Mouse (Mus musculus) midbrain, embryonic 11.5 days (tissue): ENCODE measurements around the gene Slc35c1. TPM values are rescaled to one million over a fixed set of nuclear protein-coding genes. Genes with fewer than 3 reads are reported as not detected.

Experiments used
- ATAC-seq: fragments of 200-750 bp; cut with Nextera tagmentation; 2 replicates; pipeline ENCODE4 v1.8.0; 2017; ENCODE audit warnings: moderate TSS enrichment, moderate library complexity; ENCODE audit not compliant: low FRiP score
- DNase-seq: peaks from one replicate; pipeline ENCODE4 v3.0.0; 2015; ENCODE audit warnings: low spot score; ENCODE audit errors: missing footprints
- H3K27ac ChIP-seq: fragments of 300-500 bp; sonication (generic); 2 replicates; pipeline ENCODE4 v1.5.1; 2014; ENCODE audit warnings: low read depth, low read length
- H3K27me3 ChIP-seq: fragments of 300-500 bp; sonication (generic); 2 replicates; pipeline ENCODE4 v1.6.1; 2014; ENCODE audit warnings: mild to moderate bottlenecking, low read length, moderate library complexity, mixed read lengths; ENCODE audit not compliant: control insufficient read depth, insufficient read depth
- H3K36me3 ChIP-seq: fragments of 300-500 bp; sonication (generic); 2 replicates; pipeline ENCODE4 v1.6.1; 2014; ENCODE audit warnings: mild to moderate bottlenecking, low read length, moderate library complexity, mixed read lengths; ENCODE audit not compliant: control insufficient read depth, insufficient read depth
- H3K4me1 ChIP-seq: fragments of 300-500 bp; sonication (generic); 2 replicates; pipeline ENCODE4 v1.6.1; 2014; ENCODE audit warnings: low read length; ENCODE audit not compliant: control insufficient read depth, insufficient read depth
- H3K4me2 ChIP-seq: fragments of 300-500 bp; sonication (generic); 2 replicates; pipeline ENCODE4 v1.6.1; 2014; ENCODE audit warnings: mild to moderate bottlenecking, moderate library complexity
- H3K4me3 ChIP-seq: fragments of 300-500 bp; sonication (generic); 2 replicates; pipeline ENCODE4 v1.5.1; 2014; ENCODE audit warnings: low read depth, low read length
- H3K9ac ChIP-seq: fragments of 300-500 bp; sonication (generic); 2 replicates; pipeline ENCODE4 v1.6.1; 2014; ENCODE audit warnings: low read length
- H3K9me3 ChIP-seq: fragments of 300-500 bp; sonication (generic); 2 replicates; pipeline ENCODE4 v1.6.1; 2016; ENCODE audit warnings: low read length; ENCODE audit not compliant: control insufficient read depth
- WGBS: fragments of 180-500 bp; shearing (Covaris S2); extraction: QIAGEN DNeasy Blood & Tissue Kit; methylation state at CpG from one replicate; pipeline ENCODE4 v1.1.7; 2014; 5-methylcytosine and 5-hydroxymethylcytosine counted together
- polyA plus RNA-seq: library from polyadenylated mRNA; unstranded; fragments of >200 nt; fragmentation: Nextera tagmentation; extraction: Ambion mirVana; gene quantifications from 2 replicates; pipeline ENCODE4 v1.2.1, GENCODE M21; 2014

Slc35c1 gene
- polyA plus RNA-seq, 1 experiment from 2014 or later = 9.5 TPM

DNA sequence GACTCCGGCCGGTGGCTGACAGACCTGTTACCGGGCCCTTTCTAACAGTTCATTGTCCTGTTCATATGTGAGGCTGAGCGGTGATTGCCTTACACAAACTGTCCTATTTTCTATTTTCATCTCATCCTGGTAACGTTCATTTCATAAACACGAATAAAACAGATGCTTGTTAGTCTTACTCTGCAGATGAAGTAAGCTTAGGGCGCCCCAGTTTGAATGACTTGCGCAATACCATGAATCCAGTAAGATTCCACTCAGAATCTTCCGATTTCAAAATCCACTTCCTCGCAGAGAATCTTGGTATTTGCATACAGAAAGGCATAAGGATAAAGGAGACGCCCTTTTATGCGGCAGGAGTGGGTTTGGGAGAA is 26.0 kb downstream of the Slc35c1 start:
- 9% methylated on average over 12 of the region's 12 CpGs for WGBS
- Histone ChIP-seq H3K9me3 (no peaks in the 10 kb centered on the region), H3K4me3 (peak overlapping the region; percentile 80), H3K4me1 (peaks cover 35% of the 10 kb centered on the region), H3K27me3 (no peaks in the 10 kb centered on the region), H3K36me3 (no peaks in the 10 kb centered on the region), H3K4me2 (peak overlapping the region; percentile 84), H3K9ac (peak overlapping the region; percentile 47), H3K27ac (no peak overlapping the region)
- DNase-seq = no peak
- ATAC-seq = no peak

DNA sequence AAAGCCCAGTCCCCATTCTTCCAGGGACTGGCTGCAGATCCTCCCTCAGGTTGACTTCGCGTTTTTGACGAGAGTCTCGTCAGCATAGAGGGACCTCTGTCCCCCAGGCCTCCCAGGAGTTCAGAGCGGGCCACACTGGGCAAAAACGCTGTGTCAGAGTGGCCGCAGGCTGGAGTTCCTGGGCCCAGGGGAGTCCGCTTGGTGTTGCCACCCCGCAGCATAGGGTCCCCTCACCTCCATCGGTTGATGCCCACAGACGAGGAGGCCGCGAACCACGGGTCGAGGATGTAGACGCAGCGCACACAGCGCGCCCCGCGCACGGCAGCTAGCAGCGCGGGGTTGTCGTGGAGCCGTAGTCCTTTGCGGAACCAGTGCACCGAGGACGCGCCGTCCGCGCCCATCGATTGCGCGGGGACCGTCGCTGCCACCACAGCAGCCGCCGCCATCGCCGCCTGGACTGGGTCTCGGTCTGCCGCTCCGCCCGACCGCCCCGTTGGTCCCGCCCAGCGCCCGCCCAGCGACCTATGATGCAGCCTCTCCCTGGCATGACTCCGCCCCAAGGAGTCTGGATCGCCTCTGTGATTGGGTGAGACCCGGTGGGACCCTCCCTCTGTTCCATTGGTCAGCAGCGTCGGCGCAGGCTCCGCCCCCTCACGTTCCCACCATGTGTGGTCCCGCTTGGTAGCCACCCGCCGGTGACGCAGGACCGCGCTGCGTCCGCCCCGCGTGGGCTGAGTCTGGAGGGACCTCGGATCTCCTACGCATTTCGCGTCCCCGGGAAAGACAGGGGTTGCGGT is 26.6 kb downstream of the Slc35c1 start, which contains the start of gene Cry2:
TSS of gene Cry2 (minus strand) at position 466 of the 797 bp plus-strand sequence.
- DNase-seq (peak; percentile 100), ATAC-seq (peak; percentile 98)
- Histone ChIP-seq H3K9ac (peak within 1 kb of the TSS; percentile 83), H3K4me3 (peak within 1 kb of the TSS; percentile 80), H3K27ac (no peak within 1 kb of the TSS), H3K27me3 (no peaks in the 10 kb centered on the region), H3K4me1 (peaks cover 35% of the 10 kb centered on the region), H3K36me3 (no peaks in the 10 kb centered on the region), H3K4me2 (peak within 1 kb of the TSS; percentile 84), H3K9me3 (no peaks in the 10 kb centered on the region)
- under 1% methylated on average over 74 of the region's 76 CpGs for WGBS

DNA sequence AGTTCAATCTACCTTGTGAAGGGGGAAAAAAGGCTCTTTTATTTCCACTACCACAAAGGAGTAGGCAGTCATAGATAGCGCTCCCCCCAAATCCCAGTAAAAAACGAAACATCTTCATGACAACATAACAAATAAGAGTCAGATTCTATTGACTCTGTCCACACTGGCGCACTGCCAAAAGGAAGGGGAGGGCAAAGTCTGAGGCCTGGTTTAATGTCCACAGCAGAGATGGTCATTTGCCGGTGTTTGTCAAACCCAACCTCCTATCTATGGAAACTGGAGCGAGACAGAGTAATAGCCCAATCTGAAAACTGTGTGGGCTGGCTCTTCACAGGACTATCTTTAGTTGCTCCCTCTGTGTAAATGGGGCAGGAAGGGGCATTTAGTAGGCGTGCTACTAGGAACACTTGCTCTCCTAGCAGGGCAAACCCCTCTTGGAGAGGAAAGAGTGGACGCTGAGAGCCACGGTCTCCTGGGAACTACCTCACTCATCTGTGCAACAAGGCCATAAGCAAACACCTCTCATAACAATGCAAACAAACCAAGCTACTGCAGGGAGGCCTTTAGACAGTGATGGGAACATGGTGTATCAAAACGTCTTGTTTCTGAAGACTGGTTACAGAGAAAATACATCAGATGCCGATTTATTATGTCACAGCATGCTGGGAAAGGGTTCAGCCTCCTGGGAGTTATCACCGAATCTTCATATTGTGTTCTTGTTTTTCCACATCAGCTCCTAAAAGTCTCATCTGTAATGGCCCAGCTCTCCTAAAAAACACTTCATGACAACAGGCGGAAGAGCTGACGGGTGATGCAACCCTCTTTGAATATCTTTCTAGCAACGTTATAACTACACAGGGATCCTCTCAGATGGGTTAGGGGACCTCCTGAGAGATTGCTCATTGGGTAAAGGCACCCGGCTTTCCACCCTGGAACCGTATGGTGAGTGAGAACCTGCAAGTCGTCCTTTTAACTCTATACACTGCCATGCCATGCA is 27.7 kb downstream of the Slc35c1 start:
- Histone ChIP-seq H3K36me3 (no peaks in the 10 kb centered on the region), H3K4me3 (peak overlapping the region; percentile 80), H3K9ac (peak overlapping the region; percentile 83), H3K9me3 (no peaks in the 10 kb centered on the region), H3K4me2 (peak overlapping the region; percentile 84), H3K27me3 (no peaks in the 10 kb centered on the region), H3K4me1 (peaks cover 41% of the 10 kb centered on the region), H3K27ac (no peak overlapping the region)
- WGBS = 37% methylated on average over 17 of the region's 17 CpGs
- no peak for DNase-seq
- ATAC-seq = no peak

DNA sequence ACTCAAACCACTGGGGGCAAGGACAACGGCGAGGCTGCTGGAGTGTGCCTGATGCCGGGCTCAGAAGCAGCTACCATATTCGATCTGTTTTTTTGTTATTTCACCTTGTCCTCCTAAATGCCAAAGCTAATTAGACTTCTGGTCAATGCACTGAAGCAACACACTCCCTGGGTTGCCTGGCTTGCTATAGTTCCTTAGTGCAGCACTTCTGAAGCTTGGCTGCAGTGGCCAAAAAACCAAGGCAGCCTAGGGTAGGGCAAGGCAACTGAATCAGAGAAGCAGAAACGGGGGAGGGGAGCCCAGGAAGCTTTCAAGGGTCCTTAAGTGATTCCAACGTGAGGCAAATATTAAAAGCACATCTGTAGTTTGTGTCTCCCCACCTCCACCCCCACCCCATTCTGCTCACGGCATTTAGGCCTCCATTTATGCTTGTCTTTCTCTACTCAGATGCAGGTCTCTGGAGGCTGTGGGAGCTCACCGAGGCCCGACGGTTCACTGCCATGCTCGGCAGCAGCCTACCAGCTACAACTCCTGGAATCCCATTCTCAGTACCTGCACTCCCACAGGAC is 28.6 kb downstream of the Slc35c1 start:
- no peak for ATAC-seq
- Histone ChIP-seq H3K36me3 (no peaks in the 10 kb centered on the region), H3K9ac (peak overlapping the region; percentile 83), H3K27ac (peak overlapping the region; percentile 44; the same call in 1 of the 2 replicates), H3K27me3 (no peaks in the 10 kb centered on the region), H3K4me2 (peak overlapping the region; percentile 84), H3K9me3 (no peaks in the 10 kb centered on the region), H3K4me1 (peaks cover 42% of the 10 kb centered on the region), H3K4me3 (peak overlapping the region; percentile 80)
- WGBS = 25% methylated on average over 11 of the region's 11 CpGs
- peak; percentile 89 for DNase-seq

DNA sequence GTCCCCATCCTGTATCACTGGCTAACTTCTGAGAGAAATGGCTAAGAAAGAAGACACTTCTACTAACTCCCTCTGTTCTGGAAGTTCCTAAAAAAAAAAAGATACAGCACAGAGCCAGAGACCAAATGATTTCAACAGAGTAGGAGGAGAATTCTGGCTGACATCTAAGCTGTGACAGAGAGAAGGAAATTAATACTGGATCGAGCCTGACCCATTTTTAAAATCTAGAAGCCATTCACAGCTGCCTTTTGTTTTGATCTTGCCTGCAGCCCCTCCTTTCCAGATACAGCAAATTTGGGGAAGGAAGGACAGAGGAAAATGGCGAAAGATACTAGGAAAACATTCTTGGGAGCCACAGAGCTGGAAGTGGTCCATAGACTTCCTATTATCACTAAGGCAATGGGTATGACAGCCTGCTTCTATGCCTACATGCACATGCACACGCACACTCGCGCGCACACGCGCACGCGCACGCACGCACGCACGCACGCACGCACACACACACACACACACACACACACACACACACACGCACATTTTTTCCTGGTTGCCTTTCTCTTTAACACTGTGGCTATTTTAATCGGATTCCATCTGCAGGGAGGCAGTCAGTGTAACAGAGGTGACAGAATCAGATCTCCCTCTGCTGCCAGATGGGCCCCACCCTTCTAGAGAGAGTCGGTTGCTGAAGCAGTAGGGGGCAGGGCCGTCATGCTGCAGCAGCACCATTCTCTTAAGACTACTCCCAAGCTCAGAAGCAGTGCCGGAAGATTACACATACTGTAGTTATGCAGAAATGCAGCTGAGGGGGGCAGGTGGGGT is 29.4 kb downstream of the Slc35c1 start:
- peak; percentile 88 for DNase-seq
- Histone ChIP-seq H3K4me2 (peak overlapping the region; percentile 84), H3K36me3 (no peaks in the 10 kb centered on the region), H3K9ac (peak overlapping the region; percentile 83), H3K27ac (peak overlapping the region; percentile 44; the same call in 1 of the 2 replicates), H3K4me3 (peak overlapping the region; percentile 80), H3K9me3 (no peaks in the 10 kb centered on the region), H3K4me1 (peaks cover 48% of the 10 kb centered on the region), H3K27me3 (no peaks in the 10 kb centered on the region)
- WGBS = 55% methylated on average over 21 of the region's 21 CpGs
- peak; percentile 34; the same call in 1 of the 2 replicates for ATAC-seq

DNA sequence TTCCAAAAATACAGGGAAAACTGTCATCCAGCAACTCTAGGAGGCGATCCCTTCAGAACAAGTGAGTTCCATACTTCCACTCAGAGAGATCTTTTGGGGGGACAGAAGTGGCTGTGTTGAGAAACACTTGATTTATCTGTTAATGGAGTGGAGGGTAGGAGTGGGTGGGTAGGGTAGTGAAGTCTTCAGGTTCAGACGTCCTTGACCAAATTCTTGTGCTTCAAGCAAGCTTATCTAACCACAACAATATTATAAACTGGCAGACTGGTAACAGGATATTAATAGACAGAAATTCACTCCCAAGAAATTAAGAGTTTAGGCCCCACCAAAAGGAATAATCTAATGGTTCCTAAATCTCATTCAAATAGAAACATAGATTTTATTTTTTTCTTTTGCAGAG is 30.2 kb downstream of the Slc35c1 start:
- 81% methylated on average over 2 of the region's 2 CpGs for WGBS
- H3K9me3 ChIP-seq = no peaks in the 10 kb centered on the region
- H3K4me1 ChIP-seq = peaks cover 56% of the 10 kb centered on the region
- no peaks in the 10 kb centered on the region for H3K36me3 ChIP-seq
- no peak overlapping the region for H3K9ac ChIP-seq
- H3K4me3 ChIP-seq = no peak overlapping the region
- H3K4me2 ChIP-seq = no peak overlapping the region
- DNase-seq (no peak), ATAC-seq (no peak)
- H3K27me3 ChIP-seq = no peaks in the 10 kb centered on the region
- no peak overlapping the region for H3K27ac ChIP-seq

DNA sequence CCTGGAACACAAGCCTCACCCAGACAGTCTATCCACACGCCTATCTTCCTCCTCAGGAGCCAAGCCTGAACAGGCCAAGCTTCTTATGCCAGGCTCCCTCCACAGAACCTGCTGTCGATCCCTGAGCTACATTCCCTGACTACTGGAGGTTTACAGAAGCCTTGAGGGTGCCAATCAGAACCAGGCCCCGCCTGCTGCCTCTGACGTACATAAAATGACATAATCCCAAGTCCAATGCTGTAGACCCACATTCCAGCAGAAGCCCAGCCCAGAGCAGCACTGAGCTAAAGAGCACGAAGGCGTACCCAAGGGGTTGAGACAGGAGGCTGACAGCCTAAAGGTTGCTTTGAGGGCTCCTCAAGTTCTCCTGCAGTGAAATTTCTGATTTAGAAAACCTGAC is 32.5 kb downstream of the Slc35c1 start:
- no peak overlapping the region for H3K27ac ChIP-seq
- WGBS = 67% methylated on average over 6 of the region's 6 CpGs

DNA sequence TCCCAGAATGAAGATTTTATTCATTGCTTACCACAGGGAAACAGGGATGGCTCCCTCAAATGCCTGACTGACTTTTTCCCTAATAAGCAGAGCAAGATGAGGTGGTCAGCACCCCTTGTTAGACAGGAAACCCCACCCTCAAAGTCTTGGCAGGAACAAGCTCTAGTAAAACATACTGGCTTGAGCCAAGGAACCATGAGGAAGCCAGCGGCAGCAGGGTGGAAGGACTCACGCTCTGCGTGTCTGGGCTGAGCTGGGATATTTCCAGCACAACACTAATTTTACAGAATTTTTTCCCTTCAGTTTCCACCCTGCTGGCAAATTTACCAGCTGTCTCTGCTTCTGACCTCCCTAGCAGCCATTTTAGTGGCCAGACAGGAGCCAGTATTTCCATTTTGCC is 33.9 kb downstream of the Slc35c1 start:
- H3K27ac ChIP-seq = no peak overlapping the region
- peak overlapping the region; percentile 9; the same call in 1 of the 2 replicates for H3K9ac ChIP-seq

More for the DNA sequence above, 32.5 kb downstream of the Slc35c1 start:
- Histone ChIP-seq H3K27me3 (no peaks in the 10 kb centered on the region), H3K4me1 (peaks cover 66% of the 10 kb centered on the region), H3K36me3 (no peaks in the 10 kb centered on the region), H3K9me3 (no peaks in the 10 kb centered on the region), H3K9ac (no peak overlapping the region), H3K4me2 (no peak overlapping the region), H3K4me3 (no peak overlapping the region)
- DNase-seq (no peak), ATAC-seq (no peak)

More for the DNA sequence above, 33.9 kb downstream of the Slc35c1 start:
- Histone ChIP-seq H3K9me3 (no peaks in the 10 kb centered on the region), H3K4me2 (no peak overlapping the region), H3K36me3 (no peaks in the 10 kb centered on the region; the same call in 1 of the 2 replicates), H3K27me3 (no peaks in the 10 kb centered on the region), H3K4me1 (peaks cover 51% of the 10 kb centered on the region), H3K4me3 (no peak overlapping the region)
- no peak for ATAC-seq
- WGBS = 91% methylated on average over 3 of the region's 3 CpGs
- DNase-seq = no peak
